Mouse (Mus musculus) olfactory bulb, adult 2 months (tissue): ENCODE data around the gene Cd276.

Experiments
- CTCF ChIP-seq: fragments of 200-500 bp; IDR thresholded peaks from 2 replicates; pipeline ENCODE4 v1.5.1; 2012; ENCODE audit warnings: low read depth, mild to moderate bottlenecking, low read length, moderate library complexity; ENCODE audit not compliant: insufficient read depth
- POLR2A ChIP-seq: fragments of 200-500 bp; IDR thresholded peaks from 2 replicates; pipeline ENCODE4 v1.6.1; 2012; ENCODE audit warnings: mild to moderate bottlenecking, low read depth, low read length, moderate library complexity; ENCODE audit not compliant: insufficient read depth

DNA sequence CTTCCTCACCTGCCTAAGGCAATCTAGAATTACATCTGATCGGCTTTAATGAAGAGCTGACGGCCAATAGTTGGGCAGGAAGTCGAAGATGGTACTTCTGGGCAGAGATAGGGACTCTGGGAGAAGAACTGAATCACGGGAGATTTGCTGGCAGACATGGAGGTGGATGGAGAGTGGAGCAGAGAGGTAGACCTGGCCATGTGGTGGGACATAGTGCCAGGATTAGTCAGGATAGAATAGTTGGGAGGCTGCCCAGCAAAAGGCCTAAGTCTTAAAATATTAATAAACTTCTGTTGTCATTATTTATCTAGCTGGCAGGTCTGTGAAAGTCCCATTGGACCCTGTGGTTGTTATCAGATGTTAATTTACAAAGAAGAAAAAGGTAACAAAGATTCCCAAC, 30.1 kb downstream of the Cd276 start:
- TF ChIP-seq POLR2A (no peak), CTCF (no peak)
